Mouse (Mus musculus): ENCODE measurements around the gene Hnrnpr.

Gene Hnrnpr

GRCm38 (mm10) chr4:136401806-136402205 is 91.1 kb downstream of the Hnrnpr start:
- DNase-seq (ENCODE audit: low spot score in 2 of 2): no peak

- DNase-seq (ENCODE audit: low spot score in 2 of 2): no peak
Measured at GRCm38 (mm10) chr4:136407831-136408230, 97.1 kb downstream of the Hnrnpr start.
